Mouse (Mus musculus) bone marrow macrophage, adult 2 months (primary cell): Measurements from ENCODE around the gene Galnt17.

ENCODE experiments used
- CTCF ChIP-seq: IDR thresholded peaks from 2 replicates; pipeline ENCODE4 v1.5.1; 2012; ENCODE audit warnings: low read depth, mild to moderate bottlenecking, low read length, moderate library complexity
- POLR2A ChIP-seq: IDR thresholded peaks from 2 replicates; pipeline ENCODE4 v1.6.1; 2012; ENCODE audit warnings: mild to moderate bottlenecking, low read depth, low read length, borderline replicate concordance

DNA sequence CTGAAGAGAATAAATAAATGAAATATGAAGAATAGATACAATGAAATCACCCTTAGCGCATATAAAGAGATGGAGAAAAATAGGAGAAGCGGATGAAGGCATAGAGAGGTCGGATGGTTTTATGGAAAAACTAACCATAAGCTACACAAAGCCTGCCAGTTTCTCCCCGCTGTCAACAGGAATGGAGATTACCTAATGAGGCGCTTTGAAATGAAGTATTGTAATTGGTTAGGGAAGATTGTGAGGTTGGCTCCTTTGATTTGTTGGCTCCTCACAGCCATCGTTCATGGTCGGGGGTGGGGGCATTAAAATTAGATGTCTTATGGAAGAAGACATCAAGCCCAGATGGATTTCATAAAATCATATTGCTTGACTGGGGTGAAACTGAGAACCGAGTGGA is 329.0 kb downstream of the Galnt17 start:
- no peak for TF ChIP-seq CTCF
- no peak for TF ChIP-seq POLR2A
